Mouse (Mus musculus) midbrain, embryonic 11.5 days (tissue): ENCODE results near the gene Gng11. TPM values are rescaled to one million over a fixed set of nuclear protein-coding genes. Genes with fewer than 3 reads are reported as not detected.

Experiments used
- ATAC-seq: fragments of 200-750 bp; cut with Nextera tagmentation; 2 replicates; pipeline ENCODE4 v1.8.0; 2017; ENCODE audit warnings: moderate TSS enrichment, moderate library complexity; ENCODE audit not compliant: low FRiP score
- DNase-seq: peaks from one replicate; pipeline ENCODE4 v3.0.0; 2015; ENCODE audit warnings: low spot score; ENCODE audit errors: missing footprints
- H3K27ac ChIP-seq: fragments of 300-500 bp; sonication (generic); 2 replicates; pipeline ENCODE4 v1.5.1; 2014; ENCODE audit warnings: low read depth, low read length
- H3K27me3 ChIP-seq: fragments of 300-500 bp; sonication (generic); 2 replicates; pipeline ENCODE4 v1.6.1; 2014; ENCODE audit warnings: mild to moderate bottlenecking, low read length, moderate library complexity, mixed read lengths; ENCODE audit not compliant: control insufficient read depth, insufficient read depth
- H3K36me3 ChIP-seq: fragments of 300-500 bp; sonication (generic); 2 replicates; pipeline ENCODE4 v1.6.1; 2014; ENCODE audit warnings: mild to moderate bottlenecking, low read length, moderate library complexity, mixed read lengths; ENCODE audit not compliant: control insufficient read depth, insufficient read depth
- H3K4me1 ChIP-seq: fragments of 300-500 bp; sonication (generic); 2 replicates; pipeline ENCODE4 v1.6.1; 2014; ENCODE audit warnings: low read length; ENCODE audit not compliant: control insufficient read depth, insufficient read depth
- H3K4me2 ChIP-seq: fragments of 300-500 bp; sonication (generic); 2 replicates; pipeline ENCODE4 v1.6.1; 2014; ENCODE audit warnings: mild to moderate bottlenecking, moderate library complexity
- H3K4me3 ChIP-seq: fragments of 300-500 bp; sonication (generic); 2 replicates; pipeline ENCODE4 v1.5.1; 2014; ENCODE audit warnings: low read depth, low read length
- H3K9ac ChIP-seq: fragments of 300-500 bp; sonication (generic); 2 replicates; pipeline ENCODE4 v1.6.1; 2014; ENCODE audit warnings: low read length
- H3K9me3 ChIP-seq: fragments of 300-500 bp; sonication (generic); 2 replicates; pipeline ENCODE4 v1.6.1; 2016; ENCODE audit warnings: low read length; ENCODE audit not compliant: control insufficient read depth
- WGBS: fragments of 180-500 bp; shearing (Covaris S2); extraction: QIAGEN DNeasy Blood & Tissue Kit; methylation state at CpG from one replicate; pipeline ENCODE4 v1.1.7; 2014; 5-methylcytosine and 5-hydroxymethylcytosine counted together
- polyA plus RNA-seq: library from polyadenylated mRNA; unstranded; fragments of >200 nt; fragmentation: Nextera tagmentation; extraction: Ambion mirVana; gene quantifications from 2 replicates; pipeline ENCODE4 v1.2.1, GENCODE M21; 2014

Gng11 gene
- polyA plus RNA-seq: 40.2 and 43.7 TPM in 2 replicates

DNA sequence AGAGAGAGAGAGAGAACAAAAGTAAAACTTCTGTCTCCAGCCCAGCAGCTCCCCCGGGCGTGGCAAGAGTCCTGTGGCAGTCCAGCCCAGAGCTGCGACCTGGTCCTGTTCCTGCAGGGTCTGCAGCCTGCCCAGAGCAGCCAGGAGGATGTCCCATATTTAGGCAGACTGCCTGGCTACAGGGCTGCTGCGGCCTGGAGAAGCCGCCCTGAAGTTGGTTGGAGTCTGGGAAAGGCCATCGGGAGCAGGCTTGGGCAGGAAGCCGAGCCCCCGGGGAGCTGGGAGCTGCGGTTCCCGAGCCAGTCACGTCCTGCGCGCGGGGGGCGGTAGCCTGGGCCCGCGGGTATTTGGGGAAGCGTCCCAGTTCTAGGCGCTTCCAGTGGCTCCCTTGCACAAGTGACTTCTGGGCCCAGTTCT is at the start of gene Gng11:
Gng11 (plus strand) TSS at position 15 of the 417 bp plus-strand sequence.
- WGBS: 3% methylated on average over 19 of the region's 19 CpGs

GRCm38 (mm10) chr6:3954969-3955368 is 48.7 kb upstream of the Gng11 start:
- WGBS: 36% methylated on average over 4 of the region's 4 CpGs
- Histone ChIP-seq H3K4me2 (no peak overlapping the region), H3K4me1 (no peaks in the 10 kb centered on the region), H3K27me3 (no peaks in the 10 kb centered on the region), H3K9me3 (no peaks in the 10 kb centered on the region), H3K9ac (no peak overlapping the region), H3K36me3 (no peaks in the 10 kb centered on the region), H3K4me3 (no peak overlapping the region), H3K27ac (no peak overlapping the region)
- peak; percentile 71; the same call in 1 of the 2 replicates for ATAC-seq
- no peak for DNase-seq

More for the DNA sequence above, at the start of gene Gng11:
- ATAC-seq (peak; percentile 90), DNase-seq (peak; percentile 90)
- Histone ChIP-seq H3K27ac (no peak within 1 kb of the TSS), H3K27me3 (no peaks in the 10 kb centered on the region), H3K36me3 (no peaks in the 10 kb centered on the region), H3K4me3 (peak within 1 kb of the TSS; percentile 31), H3K4me2 (peak within 1 kb of the TSS; percentile 68), H3K4me1 (no peaks in the 10 kb centered on the region; the same call in 1 of the 2 replicates), H3K9ac (peak within 1 kb of the TSS; percentile 66), H3K9me3 (no peaks in the 10 kb centered on the region)

- Histone ChIP-seq H3K9me3 (no peaks in the 10 kb centered on the region), H3K27me3 (no peaks in the 10 kb centered on the region), H3K27ac (no peak overlapping the region), H3K4me3 (no peak overlapping the region), H3K4me1 (no peaks in the 10 kb centered on the region), H3K9ac (no peak overlapping the region), H3K36me3 (no peaks in the 10 kb centered on the region), H3K4me2 (peak overlapping the region; percentile 11; the same call in 1 of the 2 replicates)
- WGBS: 32% methylated on average over 31 of the region's 31 CpGs
- DNase-seq (no peak), ATAC-seq (no peak)
Measured at GRCm38 (mm10) chr6:3967676-3968626, 35.8 kb upstream of the Gng11 start.

DNA sequence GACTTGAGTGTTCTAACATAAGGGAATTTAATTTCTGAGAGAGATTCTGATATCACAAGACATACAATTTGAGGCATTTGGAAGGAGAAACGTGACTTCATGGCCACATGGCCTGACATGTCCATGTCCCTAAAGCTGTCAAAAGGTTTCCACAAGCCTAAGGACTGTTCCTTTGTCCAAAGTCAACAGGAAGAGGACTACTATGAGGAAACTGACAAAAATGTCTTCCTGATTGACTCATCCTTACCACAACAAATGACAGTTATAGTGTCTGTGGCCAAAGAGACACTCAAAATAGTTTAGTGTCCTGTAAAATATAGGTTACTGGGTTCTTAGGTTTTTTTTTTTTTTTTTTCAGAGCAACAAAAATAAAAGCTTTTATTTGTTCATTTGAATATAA is 30.0 kb upstream of the Gng11 start:
- no peak overlapping the region for H3K4me3 ChIP-seq
- no peaks in the 10 kb centered on the region for H3K9me3 ChIP-seq
- H3K36me3 ChIP-seq: no peaks in the 10 kb centered on the region
- DNase-seq: no peak
- no peak overlapping the region for H3K4me2 ChIP-seq
- no peaks in the 10 kb centered on the region for H3K4me1 ChIP-seq
- H3K9ac ChIP-seq: no peak overlapping the region
- H3K27me3 ChIP-seq: no peaks in the 10 kb centered on the region
- 91% methylated on average over 1 of the region's 1 CpGs for WGBS
- H3K27ac ChIP-seq: no peak overlapping the region
- ATAC-seq: no peak

- Histone ChIP-seq H3K4me2 (no peak overlapping the region), H3K9me3 (no peaks in the 10 kb centered on the region), H3K36me3 (no peaks in the 10 kb centered on the region), H3K4me3 (no peak overlapping the region), H3K27me3 (no peaks in the 10 kb centered on the region), H3K9ac (no peak overlapping the region), H3K4me1 (no peaks in the 10 kb centered on the region), H3K27ac (no peak overlapping the region)
- 89% methylated on average over 5 of the region's 5 CpGs for WGBS
- no peak for ATAC-seq
- DNase-seq: no peak
Measured at GRCm38 (mm10) chr6:3982661-3983284, 20.9 kb upstream of the Gng11 start.

DNA sequence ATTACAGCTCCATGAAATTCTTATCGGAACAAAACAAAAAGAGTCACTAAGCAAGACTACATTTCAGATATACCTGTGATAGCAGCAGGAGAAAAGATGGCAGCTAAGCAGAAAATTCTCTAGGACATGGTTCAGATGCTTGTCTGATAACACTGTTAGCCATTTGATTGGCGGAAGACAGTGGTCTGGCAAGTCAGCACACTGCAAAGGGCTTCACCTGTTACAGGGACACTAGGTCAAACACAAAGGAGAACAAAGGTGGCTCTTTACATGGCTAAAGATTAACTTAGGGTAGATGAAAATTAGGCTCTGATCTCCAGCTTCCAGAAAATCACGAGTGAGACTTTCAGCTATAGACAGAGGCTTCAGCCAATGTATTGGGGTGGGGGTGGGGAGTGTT is 15.0 kb upstream of the Gng11 start, which contains the start of gene Tfpi2:
Tfpi2 (minus strand) TSS at position 170 of the 400 bp plus-strand sequence.
- ATAC-seq: no peak

DNA sequence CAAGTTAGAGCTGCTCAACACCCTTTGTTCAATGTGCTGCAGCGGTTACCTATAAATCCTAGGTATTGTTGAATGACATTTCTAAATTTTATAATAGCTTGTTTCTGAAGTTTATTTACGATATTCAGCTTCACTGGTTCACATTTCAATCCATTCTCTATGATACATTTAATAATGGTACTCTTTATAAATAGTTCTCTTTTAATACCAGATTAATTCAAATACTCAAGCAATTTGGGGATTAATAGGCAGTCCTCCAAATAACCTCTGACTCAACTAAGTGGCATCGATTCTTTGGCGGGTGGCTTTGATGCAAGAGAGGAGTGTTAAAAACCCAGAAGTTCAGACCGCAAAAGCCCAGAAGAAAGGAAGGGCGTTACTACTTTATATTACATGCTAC is 10.2 kb upstream of the Gng11 start, which contains the start of gene Gngt1:
Gngt1 (plus strand) TSS at position 301 of the 400 bp plus-strand sequence.
- ATAC-seq: no peak
- no peak within 1 kb of the TSS for H3K4me2 ChIP-seq
- H3K9me3 ChIP-seq: no peaks in the 10 kb centered on the region
- no peaks in the 10 kb centered on the region for H3K36me3 ChIP-seq
- no peak within 1 kb of the TSS for H3K4me3 ChIP-seq
- WGBS: 89% methylated on average over 6 of the region's 6 CpGs
- no peak within 1 kb of the TSS for H3K9ac ChIP-seq
- H3K4me1 ChIP-seq: no peaks in the 10 kb centered on the region
- DNase-seq: no peak
- no peak within 1 kb of the TSS for H3K27ac ChIP-seq
- H3K27me3 ChIP-seq: no peaks in the 10 kb centered on the region

More for the DNA sequence above, 15.0 kb upstream of the Gng11 start, which contains the start of gene Tfpi2:
- Histone ChIP-seq H3K36me3 (no peaks in the 10 kb centered on the region), H3K4me1 (no peaks in the 10 kb centered on the region), H3K27me3 (no peaks in the 10 kb centered on the region), H3K4me2 (no peak within 1 kb of the TSS), H3K9me3 (no peaks in the 10 kb centered on the region), H3K27ac (no peak within 1 kb of the TSS), H3K9ac (no peak within 1 kb of the TSS), H3K4me3 (no peak within 1 kb of the TSS)
- 90% methylated on average over 3 of the region's 3 CpGs for WGBS
- no peak for DNase-seq

GRCm38 (mm10) chr6:3998089-3998488 is 5.6 kb upstream of the Gng11 start:
- 83% methylated on average over 4 of the region's 4 CpGs for WGBS
- H3K27me3 ChIP-seq: no peaks in the 10 kb centered on the region
- DNase-seq (no peak), ATAC-seq (no peak)
- no peaks in the 10 kb centered on the region for H3K4me1 ChIP-seq
- H3K27ac ChIP-seq: no peak overlapping the region
- H3K4me2 ChIP-seq: no peak overlapping the region
- H3K9ac ChIP-seq: no peak overlapping the region
- H3K36me3 ChIP-seq: no peaks in the 10 kb centered on the region
- no peak overlapping the region for H3K4me3 ChIP-seq
- no peaks in the 10 kb centered on the region for H3K9me3 ChIP-seq

DNA sequence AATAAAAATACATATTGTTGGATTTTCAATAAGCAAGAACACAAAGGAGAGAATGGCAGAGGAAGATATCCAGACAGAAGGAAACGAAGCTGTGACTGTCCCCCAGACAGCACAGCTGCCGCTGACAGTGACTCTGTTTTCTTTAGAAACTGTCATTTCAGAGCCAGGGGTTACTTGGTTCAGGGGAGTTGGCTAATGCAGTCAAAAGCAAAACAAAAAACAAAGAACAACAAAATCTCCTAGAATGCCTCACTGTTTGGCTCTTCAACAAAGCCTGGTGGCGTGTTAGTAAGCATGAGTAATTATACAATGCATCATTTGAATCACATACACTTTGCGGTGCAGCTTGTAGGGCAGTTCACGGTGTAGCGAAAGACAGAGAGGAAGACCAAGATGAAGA is 4.4 kb upstream of the Gng11 start:
- no peak for ATAC-seq
- no peak overlapping the region for H3K4me2 ChIP-seq
- WGBS: 71% methylated on average over 6 of the region's 6 CpGs
- DNase-seq: no peak
- H3K4me1 ChIP-seq: no peaks in the 10 kb centered on the region; the same call in 1 of the 2 replicates
- H3K27me3 ChIP-seq: no peaks in the 10 kb centered on the region
- no peak overlapping the region for H3K9ac ChIP-seq
- no peaks in the 10 kb centered on the region for H3K36me3 ChIP-seq
- no peak overlapping the region for H3K27ac ChIP-seq
- H3K4me3 ChIP-seq: no peak overlapping the region
- no peaks in the 10 kb centered on the region for H3K9me3 ChIP-seq
